Comparison of ENCODE assay signal across 24 mouse cellular contexts in the genomic region with DNA sequence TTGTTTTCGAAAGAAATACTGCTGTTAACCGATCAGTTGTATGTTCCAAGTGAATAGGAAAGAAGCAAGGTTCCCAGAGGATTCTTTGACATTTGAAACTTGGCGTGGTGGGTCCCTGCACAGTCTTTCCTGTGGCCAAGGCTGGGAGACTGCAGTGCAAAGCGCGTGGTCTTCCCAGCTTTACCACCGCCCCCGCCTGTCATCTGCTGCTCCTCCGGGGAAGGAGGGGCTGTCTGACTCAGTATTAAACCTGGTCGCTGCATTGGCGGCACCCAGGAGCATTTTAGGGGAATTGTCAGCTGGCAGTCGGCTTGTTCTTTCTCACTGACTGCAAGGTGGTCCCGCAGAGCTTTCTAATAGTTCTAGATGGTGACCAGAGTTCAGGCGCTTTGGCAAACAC. TPM values are rescaled to one million over a fixed set of nuclear protein-coding genes. Genes with fewer than 3 reads are reported as not detected.
A peak's percentile ranks its signal among the peaks of the same experiment; 100 is the strongest.
DNase-seq lines count a peak whose midpoint lies in the region; ATAC-seq lines count a peak whose summit lies in the region.
"Had no signal": no experiment of that assay in that cellular context is flagged by ENCODE, and none has a peak within 500 bp of the region (broad histone marks: within the 10 kb centered on the region; RNA-seq: fewer than 3 reads in every experiment).

No protein-coding gene starts in this region.

- ATAC-seq in frontal cortex, adult (ENCODE audit: low TSS enrichment): peak; percentile 62
- ATAC-seq: inflammation-experienced regulatory T-cells, adult 6 months; liver, embryonic 12.5 days; liver, postnatal 0 days; Patski had no signal

- intact Hi-C loops in left cerebral cortex, postnatal 14 days (cut with DNase I): no loop called here
- intact Hi-C loops in left cerebral cortex, postnatal 4 days (cut with DNase I): no loop called here

- no peak for DNase-seq in frontal cortex, postnatal 14 days (ENCODE audit: low spot score in 2 of 2)
- DNase-seq in left cerebral cortex, postnatal 14 days (ENCODE audit: low spot score in 2 of 2): peak; percentile 19 to 34
- no peak for DNase-seq in left cerebral cortex, postnatal 4 days
- peak; percentile 21 to 54 for DNase-seq in right cerebral cortex, adult 2 months (ENCODE audit: low spot score in 2 of 2)
- DNase-seq in right cerebral cortex, postnatal 4 days: no peak
- DNase-seq in right cerebral cortex, postnatal 14 days: peak; percentile 26
- DNase-seq in kidney, adult 11 months: no peak
- DNase-seq: adrenal gland, postnatal 10 days; cerebellum, adult 11 months; cerebellum, adult 9-11 months; forebrain, postnatal 0 days; gastrocnemius, adult 2 months; heart, postnatal 14 days; liver, postnatal 0 days; thymus, adult 2 months; thymus, postnatal 4 days had no signal

RNA-seq across cellular contexts. Expression of gene Zfp354a, which starts 26.2 kb away (rescaled TPM):
- total RNA-seq in left cerebral cortex, postnatal 14 days (2021): 10 to 100 TPM in 1 of 2 experiments, 1 to 10 TPM in 1; 7.9 to 10.6 TPM
- 10 to 100 TPM; 11.1 to 11.2 TPM for total RNA-seq in left cerebral cortex, postnatal 4 days (2021)
- total RNA-seq: common myeloid progenitor, adult 5-6 weeks; MEL had no signal

RNA-seq across cellular contexts. Expression of gene Olfr1375, which starts 37.4 kb away (rescaled TPM):
- total RNA-seq in left cerebral cortex, postnatal 14 days (2021): not detected
- not detected for total RNA-seq in left cerebral cortex, postnatal 4 days (2021)
- total RNA-seq: adrenal gland, postnatal 10 days; common myeloid progenitor, adult 5-6 weeks; forebrain, postnatal 0 days; gastrocnemius, adult 2 months; heart, postnatal 14 days; left cerebral cortex, adult 18-20 months; megakaryocyte, adult 5-6 weeks; MEL had no signal

Comparison
In these comparisons a context has a peak if more than half of its experiments do, and no peak if none do; other contexts are left out.
1. DNase-seq: peak in left cerebral cortex, postnatal 14 days (2 of 2), right cerebral cortex, adult 2 months (2 of 2) and right cerebral cortex, postnatal 14 days (single experiment); none in frontal cortex, postnatal 14 days (0 of 2), left cerebral cortex, postnatal 4 days (single experiment), right cerebral cortex, postnatal 4 days (single experiment) and kidney, adult 11 months (single experiment).